Mouse (Mus musculus) brown adipose tissue, adult 24 weeks (tissue): ENCODE data around the gene Spint1. TPM values are rescaled to one million over a fixed set of nuclear protein-coding genes. Genes with fewer than 3 reads are reported as not detected.

ENCODE experiments used
- H3K27ac ChIP-seq: fragments of 200-500 bp; replicated peaks from 2 replicates; pipeline ENCODE4 v1.5.1; 2012; ENCODE audit warnings: low read depth, mild to moderate bottlenecking, low read length
- H3K4me1 ChIP-seq: fragments of 200-500 bp; 2 replicates; pipeline ENCODE4 v1.6.1; 2012; ENCODE audit warnings: low read length, mixed read lengths; ENCODE audit not compliant: control insufficient read depth, insufficient read depth, insufficient read length
- H3K4me3 ChIP-seq: fragments of 200-500 bp; 2 replicates; pipeline ENCODE4 v1.5.1; 2012; ENCODE audit warnings: low read depth, mild to moderate bottlenecking, low read length, moderate library complexity; ENCODE audit not compliant: insufficient read depth
- polyA plus RNA-seq: library from polyadenylated mRNA; stranded (reverse); fragments of >200 nt; gene quantifications from 2 replicates; pipeline ENCODE4 v1.2.4, GENCODE M21; 2012; ENCODE audit not compliant: missing spikeins, insufficient read depth, insufficient read length

Spint1 gene
- not detected in 2 replicates for polyA plus RNA-seq

- peaks cover 3% of the 10 kb centered on the region; the same call in 1 of the 2 replicates for H3K4me1 ChIP-seq
- peak within 1 kb of the TSS; percentile 52 for H3K4me3 ChIP-seq
- no peak within 1 kb of the TSS for H3K27ac ChIP-seq
Measured at GRCm38 (mm10) chr2:119237210-119237870, at the start of gene Spint1. Gene Spint1, plus strand, starts transcription at chr2:119237362.

GRCm38 (mm10) chr2:119189029-119189710, 48.0 kb upstream of the Spint1 start:
- H3K4me3 ChIP-seq = peak overlapping the region; percentile 45
- no peaks in the 10 kb centered on the region for H3K4me1 ChIP-seq
- H3K27ac ChIP-seq = no peak overlapping the region

GRCm38 (mm10) chr2:119190969-119191368, 46.2 kb upstream of the Spint1 start:
- no peak overlapping the region for H3K27ac ChIP-seq
- H3K4me3 ChIP-seq = no peak overlapping the region
- H3K4me1 ChIP-seq = no peaks in the 10 kb centered on the region

- Histone ChIP-seq H3K4me3 (no peak overlapping the region), H3K4me1 (peaks cover 12% of the 10 kb centered on the region; the same call in 1 of the 2 replicates), H3K27ac (no peak overlapping the region)
Measured at GRCm38 (mm10) chr2:119194140-119194539, 43.0 kb upstream of the Spint1 start.

- H3K4me3 ChIP-seq = no peak overlapping the region
- peaks cover 14% of the 10 kb centered on the region; the same call in 1 of the 2 replicates for H3K4me1 ChIP-seq
- H3K27ac ChIP-seq = no peak overlapping the region
Measured at GRCm38 (mm10) chr2:119196316-119197108, 40.6 kb upstream of the Spint1 start.

GRCm38 (mm10) chr2:119197493-119197892, 39.7 kb upstream of the Spint1 start:
- Histone ChIP-seq H3K27ac (peak overlapping the region; percentile 49; the same call in 1 of the 2 replicates), H3K4me1 (peaks cover 14% of the 10 kb centered on the region; the same call in 1 of the 2 replicates), H3K4me3 (no peak overlapping the region)

- H3K27ac ChIP-seq = peak overlapping the region; percentile 49
Measured at GRCm38 (mm10) chr2:119198049-119198448, 39.1 kb upstream of the Spint1 start.

GRCm38 (mm10) chr2:119198934-119199333, 38.2 kb upstream of the Spint1 start:
- peaks cover 20% of the 10 kb centered on the region; the same call in 1 of the 2 replicates for H3K4me1 ChIP-seq
- H3K27ac ChIP-seq = peak overlapping the region; percentile 49
- H3K4me3 ChIP-seq = no peak overlapping the region

More at GRCm38 (mm10) chr2:119198049-119198448, 39.1 kb upstream of the Spint1 start:
- Histone ChIP-seq H3K4me3 (no peak overlapping the region), H3K4me1 (peaks cover 15% of the 10 kb centered on the region; the same call in 1 of the 2 replicates)

- Histone ChIP-seq H3K4me1 (peaks cover 18% of the 10 kb centered on the region; the same call in 1 of the 2 replicates), H3K4me3 (no peak overlapping the region), H3K27ac (peak overlapping the region; percentile 81)
Measured at GRCm38 (mm10) chr2:119202914-119203453, 34.2 kb upstream of the Spint1 start.

- Histone ChIP-seq H3K27ac (peak overlapping the region; percentile 81), H3K4me1 (peaks cover 11% of the 10 kb centered on the region; the same call in 1 of the 2 replicates)
Measured at GRCm38 (mm10) chr2:119203871-119204460, 33.2 kb upstream of the Spint1 start.

GRCm38 (mm10) chr2:119207961-119208343, 29.2 kb upstream of the Spint1 start:
- Histone ChIP-seq H3K4me3 (peak overlapping the region; percentile 94), H3K27ac (peak overlapping the region; percentile 93), H3K4me1 (0 out of 2 replicates have a peak, but pooled peaks cover 7% of the 10 kb centered on the region)

More at GRCm38 (mm10) chr2:119203871-119204460, 33.2 kb upstream of the Spint1 start:
- no peak overlapping the region for H3K4me3 ChIP-seq

GRCm38 (mm10) chr2:119208344-119209175, 28.6 kb upstream of the Spint1 start, which contains the start of the genes Zfyve19 and Dnajc17:
Gene Zfyve19, plus strand, starts transcription at chr2:119208617.
Gene Dnajc17, minus strand, starts transcription at chr2:119208795.
- H3K27ac ChIP-seq = peak within 1 kb of the TSS; percentile 93
- H3K4me3 ChIP-seq = peak within 1 kb of the TSS; percentile 94
- H3K4me1 ChIP-seq = 0 out of 2 replicates have a peak, but pooled peaks cover 3% of the 10 kb centered on the region

GRCm38 (mm10) chr2:119209176-119209507, 28.0 kb upstream of the Spint1 start:
- H3K4me3 ChIP-seq = peak overlapping the region; percentile 85
- 0 out of 2 replicates have a peak, but pooled peaks cover 2% of the 10 kb centered on the region for H3K4me1 ChIP-seq
- 0 out of 2 replicates have a peak overlapping the region, but pooled peaks have one; percentile 9 for H3K27ac ChIP-seq
